Mouse (Mus musculus) central nervous system, embryonic 18 days (tissue): Measurements from ENCODE around the gene Nfic. TPM values are rescaled to one million over a fixed set of nuclear protein-coding genes. Genes with fewer than 3 reads are reported as not detected.

Source experiments
- polyA plus RNA-seq: library from polyadenylated mRNA; depleted of rRNA; stranded (reverse); fragments of >200 nt; gene quantifications from 2 replicates; pipeline ENCODE4 v1.2.3, GENCODE M21; 2012; rRNA removed

The Nfic gene
- 8.6 and 8.9 TPM in 2 replicates for polyA plus RNA-seq

GRCm38 (mm10) chr10:81455181-81455895 is at the start of gene Nfic:
Gene Nfic (minus strand): TSS chr10:81455635.

GRCm38 (mm10) chr10:81500032-81500431 is 44.6 kb upstream of the Nfic start, which contains the start of gene S1pr4:
Gene S1pr4 (minus strand): TSS chr10:81500132.

GRCm38 (mm10) chr10:81496264-81496901 is 40.9 kb upstream of the Nfic start, which contains the start of gene Ncln:
Gene Ncln (minus strand): TSS chr10:81496392.

GRCm38 (mm10) chr10:81482533-81482889 is 27.1 kb upstream of the Nfic start, which contains the start of gene Celf5:
Gene Celf5 (minus strand): TSS chr10:81482709.

GRCm38 (mm10) chr10:81392781-81393185 is 62.7 kb downstream of the Nfic start, which contains the start of gene Smim24:
Gene Smim24 (plus strand): TSS chr10:81393051.

GRCm38 (mm10) chr10:81388505-81389055 is 66.9 kb downstream of the Nfic start, which contains the start of gene Gm48552:
Gene Gm48552 (plus strand): TSS chr10:81389005.

GRCm38 (mm10) chr10:81383802-81384604 is 71.4 kb downstream of the Nfic start, which contains the start of the genes Dohh and Gm48551:
Gene Dohh (plus strand): TSS chr10:81384428.
Gene Gm48551 (plus strand): TSS chr10:81384466.

GRCm38 (mm10) chr10:81377793-81378552 is 77.5 kb downstream of the Nfic start, which contains the start of gene Fzr1:
Gene Fzr1 (minus strand): TSS chr10:81378516.

GRCm38 (mm10) chr10:81365672-81366476 is 89.6 kb downstream of the Nfic start, which contains the start of gene 4930404N11Rik:
Gene 4930404N11Rik (minus strand): TSS chr10:81365816.

GRCm38 (mm10) chr10:81356991-81357844 is 98.2 kb downstream of the Nfic start, which contains the start of gene Mfsd12:
Gene Mfsd12 (plus strand): TSS chr10:81357491.

GRCm38 (mm10) chr10:81350351-81351063 is 104.9 kb downstream of the Nfic start, which contains the start of gene Hmg20b:
Gene Hmg20b (minus strand): TSS chr10:81350480.

Other genes starting within 250 kb of the Nfic start
- 163 and 174 TPM in 2 replicates for gene Atcay, start 224.8 kb downstream of the Nfic start, polyA plus RNA-seq
- gene Zfr2, start 222.5 kb downstream of the Nfic start, polyA plus RNA-seq, result 67.6 and 70.9 TPM in 2 replicates
- 160 and 167 TPM in 2 replicates for gene Matk, start 202.7 kb downstream of the Nfic start, polyA plus RNA-seq
- gene Mrpl54, start 188.7 kb downstream of the Nfic start, polyA plus RNA-seq, result 61.6 and 82.0 TPM in 2 replicates
- gene Apba3, start 188.7 kb downstream of the Nfic start, polyA plus RNA-seq, result 43.6 and 46.7 TPM in 2 replicates
- 4.7 and 5.7 TPM in 2 replicates for gene Tjp3, start 164.1 kb downstream of the Nfic start, polyA plus RNA-seq
- gene Pip5k1c, start 162.7 kb downstream of the Nfic start, polyA plus RNA-seq, result 209 and 257 TPM in 2 replicates
- gene Cactin, start 134.5 kb downstream of the Nfic start, polyA plus RNA-seq, result 31.3 and 32.6 TPM in 2 replicates
- 2.9 and 3.2 TPM in 2 replicates for gene Tbxa2r, start 126.9 kb downstream of the Nfic start, polyA plus RNA-seq
- gene Gipc3, start 112.4 kb downstream of the Nfic start, polyA plus RNA-seq, result 0.08 and 0.09 TPM in 2 replicates
- 29.3 and 32.0 TPM in 2 replicates for gene Hmg20b, start 105.2 kb downstream of the Nfic start, polyA plus RNA-seq
- gene Mfsd12, start 98.1 kb downstream of the Nfic start, polyA plus RNA-seq, result 17.9 and 18.2 TPM in 2 replicates
- 0.48 TPM in 1 of 2 replicates, not detected in the other for gene 4930404N11Rik, start 89.8 kb downstream of the Nfic start, polyA plus RNA-seq
- gene Fzr1, start 77.1 kb downstream of the Nfic start, polyA plus RNA-seq, result 138 and 139 TPM in 2 replicates
- 66.2 and 66.7 TPM in 2 replicates for gene Dohh, start 71.2 kb downstream of the Nfic start, polyA plus RNA-seq
- gene Gm48551, start 71.2 kb downstream of the Nfic start, polyA plus RNA-seq, result 6.6 and 8.8 TPM in 2 replicates
- 7.0 and 10.1 TPM in 2 replicates for gene Gm48552, start 66.6 kb downstream of the Nfic start, polyA plus RNA-seq
- 3.9 and 4.1 TPM in 2 replicates for gene Smim24, start 62.6 kb downstream of the Nfic start, polyA plus RNA-seq
- gene Celf5, start 27.1 kb upstream of the Nfic start, polyA plus RNA-seq, result 300 and 400 TPM in 2 replicates
- 141 and 144 TPM in 2 replicates for gene Ncln, start 40.8 kb upstream of the Nfic start, polyA plus RNA-seq
- 0.23 and 0.24 TPM in 2 replicates for gene S1pr4, start 44.5 kb upstream of the Nfic start, polyA plus RNA-seq
- 0.74 and 0.98 TPM in 2 replicates for gene Gna15, start 68.6 kb upstream of the Nfic start, polyA plus RNA-seq
- 115 and 121 TPM in 2 replicates for gene Gna11, start 89.6 kb upstream of the Nfic start, polyA plus RNA-seq
- 591 and 640 TPM in 2 replicates for gene Aes, start 103.9 kb upstream of the Nfic start, polyA plus RNA-seq
- 117 and 122 TPM in 2 replicates for gene Tle2, start 118.9 kb upstream of the Nfic start, polyA plus RNA-seq
- 9.6 and 12.3 TPM in 2 replicates for gene Tle6, start 145.4 kb upstream of the Nfic start, polyA plus RNA-seq
- gene BC025920, start 150.6 kb upstream of the Nfic start, polyA plus RNA-seq, result 3.9 and 4.6 TPM in 2 replicates
- 45.2 and 51.5 TPM in 2 replicates for gene Sirt6, start 172.2 kb upstream of the Nfic start, polyA plus RNA-seq
- gene Ankrd24, start 172.9 kb upstream of the Nfic start, polyA plus RNA-seq, result 121 and 135 TPM in 2 replicates
- gene Gm10778, start 193.4 kb upstream of the Nfic start, polyA plus RNA-seq, result 3.8 and 4.0 TPM in 2 replicates
- gene Zfp433, start 249.2 kb upstream of the Nfic start, polyA plus RNA-seq, result 6.7 and 7.2 TPM in 2 replicates